Mouse (Mus musculus): ENCODE measurements at regions not wholly inside any gene's neighbourhood (a gene's known extent, or its start where the extent isn't known, plus 50 kb on each side); places are given as distances from the start of the nearest gene placed in this dataset.

- no peaks in the 10 kb centered on the region for H3K36me3 ChIP-seq (ENCODE audit: control insufficient read depth, insufficient read depth)
- H3ac ChIP-seq (ENCODE audit: control insufficient read depth, insufficient read length): no peak overlapping the region
- H3K4me3 ChIP-seq: no peak overlapping the region
- H3K79me2 ChIP-seq (ENCODE audit: control insufficient read depth, insufficient read depth): no peaks in the 10 kb centered on the region
- TF ChIP-seq E2F4 (IDR thresholded peaks at IDR 0.05; ENCODE audit: insufficient read depth) (no peak), MYOD1 (IDR thresholded peaks at IDR 0.05; ENCODE audit: control insufficient read depth in 1 of 3, insufficient read length in 2 of 3, low read depth in 2 of 3) (no peak), MYOG (IDR thresholded peaks at IDR 0.05; ENCODE audit: control insufficient read depth in 1 of 3, insufficient read depth in 1 of 3, insufficient read length in 2 of 3, low read depth in 2 of 3) (no peak), POLR2AphosphoS2 (IDR thresholded peaks at IDR 0.05; ENCODE audit: insufficient read length, low read depth) (no peak), SRF (IDR thresholded peaks at IDR 0.05; ENCODE audit: control insufficient read depth, insufficient read length, low read depth) (no peak), TCF12 (IDR thresholded peaks at IDR 0.05; ENCODE audit: insufficient read depth, poor library complexity, severe bottlenecking) (no peak), REST (IDR thresholded peaks at IDR 0.05; ENCODE audit: insufficient read depth, insufficient read length) (no peak), CEBPB (IDR thresholded peaks at IDR 0.05; ENCODE audit: insufficient read depth, poor library complexity, severe bottlenecking) (no peak), TCF3 (IDR thresholded peaks at IDR 0.05; ENCODE audit: insufficient read length, low read depth) (no peak), USF1 (IDR thresholded peaks at IDR 0.05; ENCODE audit: low read depth) (no peak), POLR2A (IDR thresholded peaks at IDR 0.05; ENCODE audit: insufficient read length, low read depth) (no peak), MAX (IDR thresholded peaks at IDR 0.05; ENCODE audit: low read depth) (no peak)
- H3K4me2 ChIP-seq (ENCODE audit: low read depth): no peak overlapping the region
- no peaks in the 10 kb centered on the region for H3K27me3 ChIP-seq (ENCODE audit: control insufficient read depth, insufficient read depth, insufficient read length)
These were observed 590.1 kb downstream of the Kctd12 start for GRCm38 (mm10) chr14:102392351-102392750.

GRCm38 (mm10) chr14:102372994-102373567 lies 609.4 kb downstream of the Kctd12 start:
- Histone ChIP-seq H3K36me3 (ENCODE audit: control insufficient read depth, insufficient read depth) (no peaks in the 10 kb centered on the region), H3ac (ENCODE audit: control insufficient read depth, insufficient read length) (no peak overlapping the region), H3K27me3 (ENCODE audit: control insufficient read depth, insufficient read depth, insufficient read length) (no peaks in the 10 kb centered on the region), H3K79me2 (ENCODE audit: control insufficient read depth, insufficient read depth) (no peaks in the 10 kb centered on the region), H3K4me2 (ENCODE audit: low read depth) (no peak overlapping the region), H3K4me3 (no peak overlapping the region)
- TF ChIP-seq MAX (IDR thresholded peaks at IDR 0.05; ENCODE audit: low read depth) (no peak), E2F4 (IDR thresholded peaks at IDR 0.05; ENCODE audit: insufficient read depth) (no peak), MYOG (IDR thresholded peaks at IDR 0.05; ENCODE audit: control insufficient read depth in 1 of 3, insufficient read depth in 1 of 3, insufficient read length in 2 of 3, low read depth in 2 of 3) (no peak), REST (IDR thresholded peaks at IDR 0.05; ENCODE audit: insufficient read depth, insufficient read length) (no peak), TCF3 (IDR thresholded peaks at IDR 0.05; ENCODE audit: insufficient read length, low read depth) (no peak), CEBPB (IDR thresholded peaks at IDR 0.05; ENCODE audit: insufficient read depth, poor library complexity, severe bottlenecking) (no peak), POLR2A (IDR thresholded peaks at IDR 0.05; ENCODE audit: insufficient read length, low read depth) (no peak), MYOD1 (IDR thresholded peaks at IDR 0.05; ENCODE audit: control insufficient read depth in 1 of 3, insufficient read length in 2 of 3, low read depth in 2 of 3) (no peak)

GRCm38 (mm10) chr14:102361589-102361988 lies 620.8 kb downstream of the Kctd12 start:
- Histone ChIP-seq H3K79me2 (ENCODE audit: control insufficient read depth, insufficient read depth) (no peaks in the 10 kb centered on the region), H3K36me3 (ENCODE audit: control insufficient read depth, insufficient read depth) (no peaks in the 10 kb centered on the region), H3ac (ENCODE audit: control insufficient read depth, insufficient read length) (no peak overlapping the region), H3K4me2 (ENCODE audit: low read depth) (no peak overlapping the region), H3K4me3 (no peak overlapping the region), H3K27me3 (ENCODE audit: control insufficient read depth, insufficient read depth, insufficient read length) (no peaks in the 10 kb centered on the region)
- TF ChIP-seq TCF12 (IDR thresholded peaks at IDR 0.05; ENCODE audit: insufficient read depth, poor library complexity, severe bottlenecking): no peak
- no peak for TF ChIP-seq MAX (IDR thresholded peaks at IDR 0.05; ENCODE audit: low read depth)
- no peak for TF ChIP-seq E2F4 (IDR thresholded peaks at IDR 0.05; ENCODE audit: insufficient read depth)
- TF ChIP-seq REST (IDR thresholded peaks at IDR 0.05; ENCODE audit: insufficient read depth, insufficient read length): no peak
- no peak for TF ChIP-seq POLR2A (IDR thresholded peaks at IDR 0.05; ENCODE audit: insufficient read length, low read depth)
- TF ChIP-seq MYOD1 (IDR thresholded peaks at IDR 0.05; ENCODE audit: control insufficient read depth in 1 of 3, insufficient read length in 2 of 3, low read depth in 2 of 3): no peak
- no peak for TF ChIP-seq TCF3 (IDR thresholded peaks at IDR 0.05; ENCODE audit: insufficient read length, low read depth)
- TF ChIP-seq MYOG (IDR thresholded peaks at IDR 0.05; ENCODE audit: control insufficient read depth in 1 of 3, insufficient read depth in 1 of 3, insufficient read length in 2 of 3, low read depth in 2 of 3): no peak
- TF ChIP-seq POLR2AphosphoS2 (IDR thresholded peaks at IDR 0.05; ENCODE audit: insufficient read length, low read depth): no peak
- no peak for TF ChIP-seq SRF (IDR thresholded peaks at IDR 0.05; ENCODE audit: control insufficient read depth, insufficient read length, low read depth)
- TF ChIP-seq USF1 (IDR thresholded peaks at IDR 0.05; ENCODE audit: low read depth): no peak
- TF ChIP-seq CEBPB (IDR thresholded peaks at IDR 0.05; ENCODE audit: insufficient read depth, poor library complexity, severe bottlenecking): no peak

GRCm38 (mm10) chr14:102329409-102329808 lies 599.7 kb downstream of the Lmo7 start:
- Histone ChIP-seq H3K79me2 (ENCODE audit: control insufficient read depth, insufficient read depth) (no peaks in the 10 kb centered on the region), H3K27me3 (ENCODE audit: control insufficient read depth, insufficient read depth, insufficient read length) (no peaks in the 10 kb centered on the region), H3K4me2 (ENCODE audit: low read depth) (no peak overlapping the region), H3ac (ENCODE audit: control insufficient read depth, insufficient read length) (no peak overlapping the region), H3K4me3 (no peak overlapping the region), H3K36me3 (ENCODE audit: control insufficient read depth, insufficient read depth) (no peaks in the 10 kb centered on the region)
- no peak for TF ChIP-seq TCF12 (IDR thresholded peaks at IDR 0.05; ENCODE audit: insufficient read depth, poor library complexity, severe bottlenecking)
- TF ChIP-seq MAX (IDR thresholded peaks at IDR 0.05; ENCODE audit: low read depth): no peak
- no peak for TF ChIP-seq USF1 (IDR thresholded peaks at IDR 0.05; ENCODE audit: low read depth)

- H3K27me3 ChIP-seq (ENCODE audit: control insufficient read depth, insufficient read depth, insufficient read length): no peaks in the 10 kb centered on the region
These were observed 576.6 kb downstream of the Lmo7 start for GRCm38 (mm10) chr14:102306332-102306731.

More at GRCm38 (mm10) chr14:102306332-102306731, 576.6 kb downstream of the Lmo7 start:
- Histone ChIP-seq H3ac (ENCODE audit: control insufficient read depth, insufficient read length) (no peak overlapping the region), H3K4me2 (ENCODE audit: low read depth) (no peak overlapping the region), H3K79me2 (ENCODE audit: control insufficient read depth, insufficient read depth) (no peaks in the 10 kb centered on the region), H3K36me3 (ENCODE audit: control insufficient read depth, insufficient read depth) (no peaks in the 10 kb centered on the region), H3K4me3 (no peak overlapping the region)
- TF ChIP-seq CEBPB (IDR thresholded peaks at IDR 0.05; ENCODE audit: insufficient read depth, poor library complexity, severe bottlenecking) (no peak), MAX (IDR thresholded peaks at IDR 0.05; ENCODE audit: low read depth) (no peak), REST (IDR thresholded peaks at IDR 0.05; ENCODE audit: insufficient read depth, insufficient read length) (no peak), USF1 (IDR thresholded peaks at IDR 0.05; ENCODE audit: low read depth) (no peak), POLR2A (IDR thresholded peaks at IDR 0.05; ENCODE audit: insufficient read length, low read depth) (no peak)

All from myocyte (in vitro differentiated cells).